Mouse (Mus musculus): ENCODE data around the gene Crip1. TPM values are rescaled to one million over a fixed set of nuclear protein-coding genes. Genes with fewer than 3 reads are reported as not detected.
A peak's percentile ranks its signal among the peaks of the same experiment; 100 is the strongest.

Crip1 gene
- polyA plus RNA-seq (2015; fragmentation: Nextera tagmentation; extraction: Ambion mirVana) = 1,918 and 1,992 TPM in 2 replicates

- peak within 1 kb of the TSS; percentile 63 for H3K4me2 ChIP-seq (replicated peaks; ENCODE audit: low read depth)
- peak; percentile 94 for TF ChIP-seq CTCF (IDR thresholded peaks at IDR 0.05; ENCODE audit: low read depth)
- H3K27me3 ChIP-seq (replicated peaks; ENCODE audit: control insufficient read depth, insufficient read depth, low read length) = peaks cover 22% of the 10 kb centered on the region
- peak within 1 kb of the TSS; percentile 31 for H3K4me3 ChIP-seq (ENCODE audit: low read depth, low read length)
- H3K36me3 ChIP-seq (ENCODE audit: control insufficient read depth, insufficient read depth) = peaks cover 7% of the 10 kb centered on the region; the same call in 1 of the 2 replicates
- peak within 1 kb of the TSS; percentile 58 for H3K27ac ChIP-seq (ENCODE audit: low read depth, low read length)
- no peaks in the 10 kb centered on the region for H3K9me3 ChIP-seq (ENCODE audit: control insufficient read depth)
- peak; percentile 40 for ATAC-seq
- peak within 1 kb of the TSS; percentile 32; the same call in 1 of the 2 replicates for H3K9ac ChIP-seq (ENCODE audit: low read depth, low read length)
- H3K4me1 ChIP-seq (replicated peaks; ENCODE audit: control insufficient read depth, insufficient read depth, low read length) = peaks cover 20% of the 10 kb centered on the region
- WGBS = 12% methylated on average over 45 of the region's 45 CpGs
Observed at GRCm38 (mm10) chr12:113146112-113147057, at the start of gene Crip1. Crip1 (plus strand) TSS chr12:113146316.

DNA sequence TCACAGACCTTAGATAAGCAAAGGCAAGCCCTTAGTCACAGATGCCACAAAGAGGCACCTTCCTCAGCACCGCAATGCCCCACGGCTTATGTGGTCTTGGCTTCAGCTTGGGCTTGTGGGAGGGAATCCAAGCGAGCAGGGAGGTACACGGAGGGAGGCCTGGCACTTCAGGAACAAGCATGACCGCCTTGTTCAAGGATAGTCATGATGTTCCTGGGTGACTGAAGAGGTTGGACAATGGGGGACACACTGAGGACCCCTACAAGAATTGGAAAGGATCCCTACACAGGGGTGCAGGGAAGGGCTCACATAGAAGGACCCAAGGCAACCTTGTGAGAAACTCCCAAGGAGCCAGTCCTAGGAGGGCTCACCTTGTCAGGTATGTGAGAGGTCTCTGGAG, 49.1 kb upstream of the Crip1 start:
- Histone ChIP-seq H3K4me1 (replicated peaks; ENCODE audit: control insufficient read depth, insufficient read depth, low read length) (no peaks in the 10 kb centered on the region), H3K4me2 (replicated peaks; ENCODE audit: low read depth) (0 out of 2 replicates have a peak overlapping the region, but pooled peaks have one; percentile 98), H3K36me3 (ENCODE audit: control insufficient read depth, insufficient read depth) (no peaks in the 10 kb centered on the region; the same call in 1 of the 2 replicates), H3K27ac (ENCODE audit: low read depth, low read length) (no peak overlapping the region), H3K9me3 (ENCODE audit: control insufficient read depth) (no peaks in the 10 kb centered on the region), H3K27me3 (replicated peaks; ENCODE audit: control insufficient read depth, insufficient read depth, low read length) (no peaks in the 10 kb centered on the region), H3K4me3 (ENCODE audit: low read depth, low read length) (no peak overlapping the region), H3K9ac (ENCODE audit: low read depth, low read length) (no peak overlapping the region)
- WGBS = 87% methylated on average over 5 of the region's 5 CpGs
- no peak for TF ChIP-seq CTCF (IDR thresholded peaks at IDR 0.05; ENCODE audit: low read depth)
- ATAC-seq = no peak

DNA sequence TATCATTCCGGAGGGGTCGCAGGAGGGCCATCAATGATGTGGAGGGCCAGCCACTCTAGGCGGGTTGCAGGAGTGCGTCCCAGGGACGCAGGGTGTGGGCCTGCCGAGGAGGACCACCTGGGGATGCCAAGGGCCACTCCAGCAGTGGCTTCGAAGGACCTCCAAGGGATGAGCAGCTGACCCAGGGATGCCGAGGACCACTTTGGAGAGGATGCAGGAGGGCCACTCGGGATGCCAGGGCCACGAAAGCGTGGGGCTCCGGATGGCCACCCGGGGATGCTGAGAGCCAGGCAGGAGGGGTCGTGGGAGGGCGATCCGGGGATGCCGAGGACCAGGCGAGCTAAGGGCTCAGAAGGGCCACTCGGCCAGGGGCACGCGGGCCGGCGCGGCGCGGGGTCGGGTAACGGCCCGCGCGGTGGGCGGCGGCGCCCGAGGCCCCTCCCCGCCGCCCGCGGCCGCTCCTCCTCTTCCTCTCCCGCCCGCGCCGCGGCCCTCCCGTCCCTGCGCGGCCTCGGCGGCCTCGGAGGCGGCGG, 48.3 kb upstream of the Crip1 start, which contains the start of gene Mta1:
Mta1 (plus strand) TSS at position 530 of the 533 bp plus-strand sequence.
- no peaks in the 10 kb centered on the region; the same call in 1 of the 2 replicates for H3K36me3 ChIP-seq (ENCODE audit: control insufficient read depth, insufficient read depth)
- H3K4me1 ChIP-seq (replicated peaks; ENCODE audit: control insufficient read depth, insufficient read depth, low read length) = no peaks in the 10 kb centered on the region
- WGBS = 3% methylated on average over 27 of the region's 53 CpGs
- peak within 1 kb of the TSS; percentile 71 for H3K27ac ChIP-seq (ENCODE audit: low read depth, low read length)
- H3K4me2 ChIP-seq (replicated peaks; ENCODE audit: low read depth) = peak within 1 kb of the TSS; percentile 98
- H3K9ac ChIP-seq (ENCODE audit: low read depth, low read length) = peak within 1 kb of the TSS; percentile 97
- TF ChIP-seq CTCF (IDR thresholded peaks at IDR 0.05; ENCODE audit: low read depth) = no peak
- peak; percentile 41 for ATAC-seq
- no peaks in the 10 kb centered on the region for H3K27me3 ChIP-seq (replicated peaks; ENCODE audit: control insufficient read depth, insufficient read depth, low read length)
- H3K4me3 ChIP-seq (ENCODE audit: low read depth, low read length) = peak within 1 kb of the TSS; percentile 82
- H3K9me3 ChIP-seq (ENCODE audit: control insufficient read depth) = no peaks in the 10 kb centered on the region

GRCm38 (mm10) chr12:113098530-113099151, 47.5 kb upstream of the Crip1 start:
- TF ChIP-seq CTCF (IDR thresholded peaks at IDR 0.05; ENCODE audit: low read depth) = no peak
- Histone ChIP-seq H3K27me3 (replicated peaks; ENCODE audit: control insufficient read depth, insufficient read depth, low read length) (no peaks in the 10 kb centered on the region), H3K4me2 (replicated peaks; ENCODE audit: low read depth) (peak overlapping the region; percentile 98), H3K9ac (ENCODE audit: low read depth, low read length) (peak overlapping the region; percentile 97), H3K4me3 (ENCODE audit: low read depth, low read length) (peak overlapping the region; percentile 82), H3K27ac (ENCODE audit: low read depth, low read length) (peak overlapping the region; percentile 71), H3K9me3 (ENCODE audit: control insufficient read depth) (no peaks in the 10 kb centered on the region), H3K36me3 (ENCODE audit: control insufficient read depth, insufficient read depth) (no peaks in the 10 kb centered on the region; the same call in 1 of the 2 replicates), H3K4me1 (replicated peaks; ENCODE audit: control insufficient read depth, insufficient read depth, low read length) (no peaks in the 10 kb centered on the region)
- ATAC-seq = peak; percentile 23; the same call in 1 of the 2 replicates
- WGBS = 1% methylated on average over 39 of the region's 60 CpGs

GRCm38 (mm10) chr12:113099470-113100237, 46.5 kb upstream of the Crip1 start:
- Histone ChIP-seq H3K4me3 (ENCODE audit: low read depth, low read length) (peak overlapping the region; percentile 82), H3K27me3 (replicated peaks; ENCODE audit: control insufficient read depth, insufficient read depth, low read length) (no peaks in the 10 kb centered on the region), H3K9me3 (ENCODE audit: control insufficient read depth) (no peaks in the 10 kb centered on the region), H3K4me2 (replicated peaks; ENCODE audit: low read depth) (peak overlapping the region; percentile 98), H3K4me1 (replicated peaks; ENCODE audit: control insufficient read depth, insufficient read depth, low read length) (no peaks in the 10 kb centered on the region), H3K36me3 (ENCODE audit: control insufficient read depth, insufficient read depth) (no peaks in the 10 kb centered on the region; the same call in 1 of the 2 replicates), H3K9ac (ENCODE audit: low read depth, low read length) (no peak overlapping the region), H3K27ac (ENCODE audit: low read depth, low read length) (0 out of 2 replicates have a peak overlapping the region, but pooled peaks have one; percentile 71)
- WGBS = 40% methylated on average over 6 of the region's 6 CpGs
- TF ChIP-seq CTCF (IDR thresholded peaks at IDR 0.05; ENCODE audit: low read depth) = no peak
- no peak for ATAC-seq
